Mouse (Mus musculus) forebrain, embryonic 14.5 days (tissue): ENCODE measurements around the gene Hba-x. TPM values are rescaled to one million over a fixed set of nuclear protein-coding genes. Genes with fewer than 3 reads are reported as not detected.

Experiments used
- ATAC-seq: fragments of 200-750 bp; cut with Nextera tagmentation; 2 replicates; pipeline ENCODE4 v1.8.0; 2017; ENCODE audit warnings: mild to moderate bottlenecking, moderate library complexity
- DNase-seq: peaks from one replicate; pipeline ENCODE4 v3.0.0-alpha.2; 2015; ENCODE audit warnings: low spot score
- H3K27ac ChIP-seq: fragments of 300-500 bp; sonication (generic); 2 replicates; pipeline ENCODE4 v1.5.1; 2014; ENCODE audit warnings: low read depth, mild to moderate bottlenecking, control low read depth, low read length, moderate library complexity
- H3K27me3 ChIP-seq: fragments of 300-500 bp; sonication (generic); replicated peaks from 2 replicates; pipeline ENCODE4 v1.6.1; 2014; ENCODE audit warnings: low read length, control low read depth, mixed read lengths; ENCODE audit not compliant: control insufficient read depth, insufficient read depth
- H3K36me3 ChIP-seq: fragments of 300-500 bp; sonication (generic); 2 replicates; pipeline ENCODE4 v1.6.1; 2014; ENCODE audit warnings: low read length, control low read depth; ENCODE audit not compliant: control insufficient read depth, insufficient read depth
- H3K4me1 ChIP-seq: fragments of 300-500 bp; sonication (generic); 2 replicates; pipeline ENCODE4 v1.6.1; 2014; ENCODE audit warnings: antibody characterized with exemption, low read length, control low read depth; ENCODE audit not compliant: control insufficient read depth, insufficient read depth
- H3K4me2 ChIP-seq: fragments of 300-500 bp; sonication (generic); 2 replicates; pipeline ENCODE4 v1.6.1; 2014; ENCODE audit warnings: mild to moderate bottlenecking, control low read depth, low read length
- H3K4me3 ChIP-seq: fragments of 300-500 bp; sonication (generic); 2 replicates; pipeline ENCODE4 v1.5.1; 2014; ENCODE audit warnings: low read depth, low read length, control low read depth
- H3K9ac ChIP-seq: fragments of 300-500 bp; sonication (generic); 2 replicates; pipeline ENCODE4 v1.6.1; 2014; ENCODE audit warnings: mild to moderate bottlenecking, low read length, control low read depth, moderate library complexity
- H3K9me3 ChIP-seq: fragments of 300-500 bp; sonication (generic); replicated peaks from 2 replicates; pipeline ENCODE4 v1.6.1; 2016; ENCODE audit warnings: low read length, control low read depth, mixed read lengths; ENCODE audit not compliant: control insufficient read depth
- WGBS: fragments of 180-500 bp; shearing (Covaris S2); extraction: QIAGEN DNeasy Blood & Tissue Kit; methylation state at CpG from one replicate; pipeline ENCODE4 v1.1.7; 2014; 5-methylcytosine and 5-hydroxymethylcytosine counted together
- polyA plus RNA-seq: library from polyadenylated mRNA; unstranded; fragments of >200 nt; fragmentation: Nextera tagmentation; extraction: Ambion mirVana; gene quantifications from 2 replicates; pipeline ENCODE4 v1.2.1, GENCODE M21; 2014

The Hba-x gene
- polyA plus RNA-seq, 1 experiment from 2014 or later, result 82.9 TPM

DNA sequence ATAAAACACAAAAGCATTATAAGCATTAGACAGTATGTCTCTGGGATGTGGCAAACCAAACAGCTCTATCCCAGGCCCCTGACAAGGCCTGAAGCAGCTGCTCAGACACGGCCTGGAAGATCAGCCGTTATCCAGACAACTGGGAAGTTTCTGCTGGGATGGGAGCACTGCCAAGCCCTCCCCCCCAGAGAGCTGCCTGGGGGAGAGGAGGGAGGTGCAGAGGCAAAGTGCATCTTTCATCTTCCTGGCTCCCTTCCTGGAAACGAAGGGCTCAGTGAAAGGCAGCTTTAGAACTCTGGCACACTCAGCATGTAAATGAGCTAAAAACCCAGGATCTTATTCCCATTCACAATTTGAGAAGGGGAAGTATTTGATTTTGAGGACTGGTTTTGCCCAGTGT lies 40.6 kb upstream of the Hba-x start:
- DNase-seq, result peak; percentile 95
- peaks cover 52% of the 10 kb centered on the region for H3K36me3 ChIP-seq

DNA sequence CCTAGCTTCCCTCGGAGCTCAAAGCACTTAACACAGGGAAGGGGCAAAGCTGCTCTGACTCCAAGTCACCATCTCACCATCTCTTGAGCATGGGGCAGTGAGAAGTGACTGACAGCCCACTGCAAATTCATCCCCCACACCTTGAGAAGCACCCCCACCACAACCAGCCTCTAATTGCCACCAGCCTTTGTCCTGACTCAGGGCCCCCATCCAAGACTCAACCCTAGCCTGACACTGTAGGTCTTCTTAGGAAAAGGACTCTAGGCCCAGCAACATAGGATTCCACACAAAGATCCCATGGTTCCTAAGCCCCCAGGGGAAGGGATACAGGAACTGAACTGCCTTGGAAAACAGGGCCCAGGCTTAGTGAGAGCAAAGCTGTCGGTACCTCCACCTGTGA lies 40.1 kb upstream of the Hba-x start:
- H3K36me3 ChIP-seq, result peaks cover 48% of the 10 kb centered on the region
- H3K27me3 ChIP-seq, result no peaks in the 10 kb centered on the region
- H3K4me3 ChIP-seq, result no peak overlapping the region
- peaks cover 22% of the 10 kb centered on the region for H3K4me1 ChIP-seq
- H3K9me3 ChIP-seq, result no peaks in the 10 kb centered on the region
- 48% methylated on average over 2 of the region's 2 CpGs for WGBS
- peak overlapping the region; percentile 78 for H3K27ac ChIP-seq
- ATAC-seq (peak; percentile 52), DNase-seq (peak; percentile 44)
- no peak overlapping the region for H3K9ac ChIP-seq
- no peak overlapping the region for H3K4me2 ChIP-seq

More for the DNA sequence above, 40.6 kb upstream of the Hba-x start:
- Histone ChIP-seq H3K27me3 (no peaks in the 10 kb centered on the region), H3K9me3 (no peaks in the 10 kb centered on the region), H3K4me2 (no peak overlapping the region), H3K4me1 (peaks cover 22% of the 10 kb centered on the region), H3K9ac (0 out of 2 replicates have a peak overlapping the region, but pooled peaks have one; percentile 14), H3K27ac (peak overlapping the region; percentile 78), H3K4me3 (no peak overlapping the region)
- WGBS, result 8% methylated on average over 3 of the region's 3 CpGs
- ATAC-seq, result peak; percentile 81

DNA sequence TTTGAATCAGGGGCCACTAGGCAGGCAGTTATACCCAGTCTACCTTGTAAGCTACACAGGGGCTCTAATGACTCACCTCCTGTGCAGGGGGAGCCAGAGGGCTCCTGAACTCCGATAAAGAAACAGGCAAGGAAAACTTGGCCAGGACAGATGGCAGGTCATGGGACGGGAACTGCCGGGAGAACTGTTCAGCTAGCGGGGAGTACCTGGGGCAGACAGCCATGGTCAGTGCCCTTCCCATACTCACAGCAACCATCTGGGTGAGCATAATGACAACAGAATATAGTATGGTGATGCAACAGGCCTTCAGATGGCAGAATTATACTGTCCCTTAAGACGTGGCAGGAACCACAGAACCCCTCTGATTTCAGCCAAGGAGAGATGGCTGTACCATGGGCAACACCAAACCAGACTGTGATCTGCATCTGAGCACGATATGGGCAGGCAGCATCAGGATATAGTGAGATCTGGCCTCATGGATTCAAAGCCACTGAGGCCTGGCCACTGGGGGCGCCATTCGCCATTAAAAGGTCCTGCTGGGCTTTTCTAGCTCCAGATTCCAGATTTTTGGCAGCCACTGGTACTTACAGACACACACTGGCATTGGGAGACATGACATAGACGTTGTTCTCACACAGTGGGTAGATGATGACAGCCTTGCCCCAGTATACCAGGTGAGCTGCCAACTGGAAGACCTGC lies 39.3 kb upstream of the Hba-x start:
- Histone ChIP-seq H3K4me3 (no peak overlapping the region), H3K9ac (no peak overlapping the region), H3K4me1 (peaks cover 22% of the 10 kb centered on the region), H3K4me2 (no peak overlapping the region), H3K9me3 (no peaks in the 10 kb centered on the region), H3K27ac (peak overlapping the region; percentile 78), H3K36me3 (peaks cover 48% of the 10 kb centered on the region), H3K27me3 (no peaks in the 10 kb centered on the region)
- DNase-seq (peak; percentile 73), ATAC-seq (no peak)
- 52% methylated on average over 9 of the region's 9 CpGs for WGBS

DNA sequence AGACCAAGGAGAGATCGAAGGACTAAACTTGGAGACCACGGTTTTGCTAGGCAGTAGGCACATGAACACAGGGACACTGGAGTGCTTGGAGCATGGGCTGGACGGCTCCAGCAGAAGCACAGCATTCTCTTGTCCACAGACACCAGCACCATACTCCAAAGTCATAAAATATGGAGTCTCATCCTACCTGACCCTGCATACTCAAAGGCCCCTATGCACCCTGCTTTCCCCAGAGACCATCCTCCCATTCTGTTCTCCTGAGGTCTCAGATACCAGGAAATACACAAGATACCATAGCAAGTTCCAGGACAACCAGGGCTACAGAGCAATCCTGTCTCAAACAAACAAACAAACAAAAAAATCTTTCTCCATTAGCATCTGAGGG lies 38.8 kb upstream of the Hba-x start:
- Histone ChIP-seq H3K27ac (0 out of 2 replicates have a peak overlapping the region, but pooled peaks have one; percentile 48), H3K4me1 (peaks cover 22% of the 10 kb centered on the region), H3K9ac (no peak overlapping the region), H3K4me3 (no peak overlapping the region), H3K4me2 (no peak overlapping the region), H3K27me3 (no peaks in the 10 kb centered on the region), H3K36me3 (peaks cover 43% of the 10 kb centered on the region), H3K9me3 (no peaks in the 10 kb centered on the region)
- DNase-seq (no peak), ATAC-seq (no peak)
- 96% methylated on average over 3 of the region's 3 CpGs for WGBS

DNA sequence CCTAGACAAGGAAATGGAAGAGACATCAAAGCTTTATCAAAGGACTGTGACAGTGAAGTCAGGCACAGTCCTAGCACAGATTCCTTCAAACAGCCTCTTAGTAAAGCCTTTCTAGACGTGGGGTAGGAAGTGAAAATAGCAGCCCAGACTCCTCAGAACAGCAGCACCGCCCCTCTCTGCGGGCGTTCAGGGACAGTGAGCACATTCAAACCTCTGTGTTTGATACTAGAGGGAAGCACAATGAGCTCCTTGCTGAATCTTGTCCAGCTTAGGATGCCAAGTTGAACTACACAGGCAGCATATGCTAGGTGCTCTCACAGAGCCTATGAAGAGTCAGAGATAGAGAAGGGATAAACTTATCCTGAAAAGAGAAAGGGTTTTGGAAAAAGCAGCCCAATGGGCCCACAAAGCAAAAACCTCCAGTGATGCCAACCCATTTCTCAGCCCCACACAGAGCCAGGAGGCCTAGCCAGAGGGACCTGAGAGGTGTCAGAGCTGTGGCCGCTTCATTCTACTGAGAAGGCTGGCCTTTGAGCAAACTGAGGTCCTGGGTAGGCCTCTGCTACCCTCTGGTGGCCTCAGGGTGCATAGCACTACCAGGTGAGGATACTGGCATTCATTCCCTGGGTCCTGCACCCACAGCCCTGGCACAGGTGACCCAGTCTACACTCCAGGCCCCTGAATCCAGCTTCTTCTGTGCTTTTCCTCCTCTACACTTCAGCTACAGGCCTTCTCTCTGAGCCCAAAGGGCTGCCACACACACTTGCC lies 37.9 kb upstream of the Hba-x start:
- DNase-seq, result peak; percentile 73
- Histone ChIP-seq H3K9me3 (no peaks in the 10 kb centered on the region), H3K4me2 (no peak overlapping the region), H3K4me1 (peaks cover 22% of the 10 kb centered on the region), H3K27me3 (no peaks in the 10 kb centered on the region), H3K36me3 (peaks cover 37% of the 10 kb centered on the region), H3K27ac (0 out of 2 replicates have a peak overlapping the region, but pooled peaks have one; percentile 21), H3K9ac (no peak overlapping the region), H3K4me3 (no peak overlapping the region)
- peak; percentile 24; the same call in 1 of the 2 replicates for ATAC-seq
- 65% methylated on average over 5 of the region's 5 CpGs for WGBS

DNA sequence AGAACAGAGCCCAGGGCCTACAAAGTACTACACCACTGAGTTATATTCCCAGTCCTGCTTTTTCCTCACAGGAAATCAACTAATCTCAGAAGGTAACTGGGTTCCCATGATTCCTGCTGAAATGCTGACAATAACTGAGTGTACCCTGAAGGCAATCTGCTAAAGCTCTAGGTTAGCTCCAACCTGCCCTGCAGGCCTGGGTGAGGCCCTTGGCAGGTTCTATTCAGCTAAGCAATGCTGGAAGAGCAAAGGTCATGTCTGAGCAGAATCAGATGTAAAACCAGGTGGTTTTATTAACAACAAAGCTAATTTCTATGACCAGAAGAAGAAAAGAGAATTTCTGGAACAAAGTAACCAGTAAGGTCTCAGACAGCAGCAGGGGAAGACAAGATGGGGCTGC lies 34.8 kb upstream of the Hba-x start:
- H3K27ac ChIP-seq, result no peak overlapping the region
- no peak overlapping the region for H3K4me2 ChIP-seq
- H3K9me3 ChIP-seq, result no peaks in the 10 kb centered on the region
- H3K9ac ChIP-seq, result no peak overlapping the region
- H3K4me1 ChIP-seq, result peaks cover 4% of the 10 kb centered on the region
- ATAC-seq (no peak), DNase-seq (no peak)
- H3K36me3 ChIP-seq, result peaks cover 39% of the 10 kb centered on the region
- H3K27me3 ChIP-seq, result no peaks in the 10 kb centered on the region
- H3K4me3 ChIP-seq, result no peak overlapping the region

DNA sequence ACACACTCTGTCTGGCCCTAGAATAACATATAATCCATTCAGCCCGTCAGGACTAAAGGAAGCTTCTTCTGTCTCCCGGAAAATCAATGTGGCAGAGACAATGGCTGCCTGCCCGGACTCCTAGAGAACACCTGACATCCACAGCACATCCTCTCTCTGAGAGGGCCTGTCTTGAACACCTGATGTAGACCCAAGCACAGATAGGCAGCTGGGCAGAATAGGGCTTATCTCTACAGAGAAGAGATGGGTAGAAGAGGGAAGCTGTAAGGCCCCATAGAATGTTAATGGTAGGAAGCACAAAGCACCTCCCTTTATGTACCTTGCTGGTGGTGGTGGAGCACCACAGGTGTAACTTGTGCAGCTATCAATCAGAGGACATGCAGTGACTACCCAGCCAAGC lies 34.0 kb upstream of the Hba-x start:
- Histone ChIP-seq H3K27me3 (no peaks in the 10 kb centered on the region), H3K4me2 (no peak overlapping the region), H3K9ac (no peak overlapping the region), H3K9me3 (no peaks in the 10 kb centered on the region), H3K36me3 (peaks cover 47% of the 10 kb centered on the region), H3K4me3 (no peak overlapping the region), H3K27ac (no peak overlapping the region), H3K4me1 (no peaks in the 10 kb centered on the region)
- ATAC-seq, result no peak
- no peak for DNase-seq
- 92% methylated on average over 3 of the region's 3 CpGs for WGBS

DNA sequence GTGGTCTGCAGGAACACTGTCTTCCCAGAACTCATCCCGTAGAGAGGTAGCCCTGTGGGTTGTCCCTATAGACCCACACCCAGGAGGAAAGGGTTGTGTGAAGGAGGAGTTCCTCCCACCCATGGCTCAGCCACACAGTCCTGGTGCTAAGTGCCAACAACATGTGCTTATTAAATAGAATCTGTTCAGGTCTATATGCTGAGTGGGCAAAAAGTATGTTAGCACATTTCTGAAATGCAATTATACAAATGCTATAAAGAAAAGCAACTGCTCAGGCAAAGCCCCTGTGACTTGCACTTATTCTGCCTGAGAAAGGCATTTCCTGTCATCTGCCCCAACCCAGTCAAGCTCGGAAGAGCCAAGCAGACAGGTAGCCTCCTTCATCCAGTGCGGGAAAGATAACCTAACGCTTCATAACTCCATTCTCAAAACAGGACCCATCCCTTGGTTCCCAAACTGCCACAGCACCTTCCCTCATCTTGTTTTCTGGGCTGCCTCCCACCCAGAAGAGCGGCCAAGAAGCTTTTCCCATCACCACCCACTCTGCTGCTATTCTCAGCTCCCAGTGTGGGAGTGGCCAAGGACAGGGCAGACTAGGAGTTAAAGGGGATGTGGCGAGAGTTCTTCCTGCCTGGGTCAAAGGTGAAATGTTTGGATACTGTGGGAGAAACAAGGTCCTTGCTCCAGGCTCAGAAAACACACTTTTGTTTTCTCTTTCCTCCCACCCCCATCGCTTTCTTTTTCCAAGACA lies 32.8 kb upstream of the Hba-x start:
- H3K9me3 ChIP-seq, result no peaks in the 10 kb centered on the region
- ATAC-seq (no peak), DNase-seq (no peak)
- H3K27me3 ChIP-seq, result no peaks in the 10 kb centered on the region
- H3K36me3 ChIP-seq, result peaks cover 55% of the 10 kb centered on the region
- H3K4me3 ChIP-seq, result no peak overlapping the region
- WGBS, result 84% methylated on average over 7 of the region's 7 CpGs
- no peaks in the 10 kb centered on the region for H3K4me1 ChIP-seq
- no peak overlapping the region for H3K9ac ChIP-seq
- H3K4me2 ChIP-seq, result no peak overlapping the region
- H3K27ac ChIP-seq, result no peak overlapping the region
